Mouse (Mus musculus) limb, embryonic 12.5 days (tissue): ENCODE measurements at regions not wholly inside any gene's neighbourhood (a gene's known extent, or its start where the extent isn't known, plus 50 kb on each side); places are given as distances from the start of the nearest gene placed in this dataset.
A peak's percentile ranks its signal among the peaks of the same experiment; 100 is the strongest.

Source experiments
- ATAC-seq: fragments of 200-750 bp; cut with Nextera tagmentation; 2 replicates; pipeline ENCODE4 v1.8.0; 2017; ENCODE audit warnings: low read depth, moderate TSS enrichment; ENCODE audit not compliant: insufficient number of reproducible peaks, insufficient read depth, low FRiP score, low TSS enrichment
- H3K27ac ChIP-seq: fragments of 300-500 bp; sonication (generic); 2 replicates; pipeline ENCODE4 v1.5.1; 2016; ENCODE audit warnings: mild to moderate bottlenecking, moderate library complexity
- H3K27me3 ChIP-seq: fragments of 300-500 bp; sonication (generic); 2 replicates; pipeline ENCODE4 v1.6.1; 2016; ENCODE audit warnings: mild to moderate bottlenecking, moderate library complexity
- H3K36me3 ChIP-seq: fragments of 300-500 bp; sonication (generic); 2 replicates; pipeline ENCODE4 v1.6.1; 2016; ENCODE audit warnings: mild to moderate bottlenecking, moderate library complexity
- H3K4me1 ChIP-seq: fragments of 300-500 bp; sonication (generic); replicated peaks from 2 replicates; pipeline ENCODE4 v1.6.1; 2016
- H3K4me2 ChIP-seq: fragments of 300-500 bp; sonication (generic); 2 replicates; pipeline ENCODE4 v1.6.1; 2016; ENCODE audit warnings: mild to moderate bottlenecking, moderate library complexity
- H3K4me3 ChIP-seq: fragments of 300-500 bp; sonication (generic); replicated peaks from 2 replicates; pipeline ENCODE4 v1.5.1; 2016; ENCODE audit warnings: mild to moderate bottlenecking
- H3K9ac ChIP-seq: fragments of 300-500 bp; sonication (generic); replicated peaks from 2 replicates; pipeline ENCODE4 v1.6.1; 2016; ENCODE audit warnings: mild to moderate bottlenecking, moderate library complexity
- H3K9me3 ChIP-seq: fragments of 300-500 bp; sonication (generic); 2 replicates; pipeline ENCODE4 v1.6.1; 2016; ENCODE audit warnings: mild to moderate bottlenecking, moderate library complexity
- WGBS: fragments of 180-500 bp; shearing (Covaris S2); methylation state at CpG from one replicate; pipeline ENCODE4 v1.1.7; 2016; 5-methylcytosine and 5-hydroxymethylcytosine counted together

- H3K4me2 ChIP-seq, result no peak overlapping the region
- no peaks in the 10 kb centered on the region for H3K36me3 ChIP-seq
- H3K27ac ChIP-seq, result no peak overlapping the region
- H3K9ac ChIP-seq, result no peak overlapping the region
- H3K4me3 ChIP-seq, result no peak overlapping the region
- no peak for ATAC-seq
- H3K9me3 ChIP-seq, result no peaks in the 10 kb centered on the region
- 66% methylated on average over 5 of the region's 5 CpGs for WGBS
- no peaks in the 10 kb centered on the region for H3K27me3 ChIP-seq
- no peaks in the 10 kb centered on the region for H3K4me1 ChIP-seq
These were observed 112.2 kb upstream of the Qrfpr start for GRCm38 (mm10) chr3:36334279-36334678.

- H3K9me3 ChIP-seq, result no peaks in the 10 kb centered on the region
- H3K4me1 ChIP-seq, result no peaks in the 10 kb centered on the region
- H3K9ac ChIP-seq, result no peak overlapping the region
- no peaks in the 10 kb centered on the region for H3K36me3 ChIP-seq
- 88% methylated on average over 6 of the region's 6 CpGs for WGBS
- no peak overlapping the region for H3K27ac ChIP-seq
- ATAC-seq, result no peak
- H3K27me3 ChIP-seq, result no peaks in the 10 kb centered on the region
- H3K4me2 ChIP-seq, result no peak overlapping the region
- no peak overlapping the region for H3K4me3 ChIP-seq
These were observed 109.9 kb upstream of the Qrfpr start for GRCm38 (mm10) chr3:36332016-36332415.

- WGBS, result 33% methylated on average over 9 of the region's 9 CpGs
- Histone ChIP-seq H3K4me3 (no peak overlapping the region), H3K9me3 (no peaks in the 10 kb centered on the region), H3K27me3 (no peaks in the 10 kb centered on the region), H3K4me1 (no peaks in the 10 kb centered on the region), H3K27ac (no peak overlapping the region), H3K36me3 (no peaks in the 10 kb centered on the region), H3K9ac (no peak overlapping the region), H3K4me2 (no peak overlapping the region)
- peak; percentile 52; the same call in 1 of the 2 replicates for ATAC-seq
These were observed 108.5 kb upstream of the Qrfpr start for GRCm38 (mm10) chr3:36330656-36331055.

- H3K4me1 ChIP-seq, result no peaks in the 10 kb centered on the region
- H3K4me3 ChIP-seq, result no peak overlapping the region
- WGBS, result 91% methylated on average over 7 of the region's 7 CpGs
- H3K4me2 ChIP-seq, result no peak overlapping the region
- H3K9me3 ChIP-seq, result no peaks in the 10 kb centered on the region
- no peak overlapping the region for H3K27ac ChIP-seq
- ATAC-seq, result no peak
- H3K9ac ChIP-seq, result no peak overlapping the region
- H3K36me3 ChIP-seq, result no peaks in the 10 kb centered on the region
- H3K27me3 ChIP-seq, result no peaks in the 10 kb centered on the region
These were observed 107.5 kb upstream of the Qrfpr start for GRCm38 (mm10) chr3:36329631-36330030.

GRCm38 (mm10) chr3:36328927-36329326 lies 106.8 kb upstream of the Qrfpr start:
- WGBS, result 87% methylated on average over 2 of the region's 2 CpGs
- ATAC-seq, result no peak
- Histone ChIP-seq H3K27me3 (no peaks in the 10 kb centered on the region), H3K4me2 (no peak overlapping the region), H3K9me3 (no peaks in the 10 kb centered on the region), H3K27ac (no peak overlapping the region), H3K4me3 (no peak overlapping the region), H3K36me3 (no peaks in the 10 kb centered on the region), H3K9ac (no peak overlapping the region), H3K4me1 (no peaks in the 10 kb centered on the region)

GRCm38 (mm10) chr3:36318635-36319034 lies 96.5 kb upstream of the Qrfpr start:
- ATAC-seq, result no peak
- Histone ChIP-seq H3K4me2 (no peak overlapping the region), H3K4me1 (no peaks in the 10 kb centered on the region), H3K4me3 (no peak overlapping the region), H3K9me3 (0 out of 2 replicates have a peak, but pooled peaks cover 2% of the 10 kb centered on the region), H3K27ac (no peak overlapping the region), H3K36me3 (no peaks in the 10 kb centered on the region), H3K9ac (no peak overlapping the region), H3K27me3 (no peaks in the 10 kb centered on the region)

GRCm38 (mm10) chr3:36311337-36311736 lies 89.2 kb upstream of the Qrfpr start:
- 0 out of 2 replicates have a peak, but pooled peaks cover 6% of the 10 kb centered on the region for H3K4me1 ChIP-seq
- ATAC-seq, result no peak
- peak overlapping the region; percentile 26; the same call in 1 of the 2 replicates for H3K4me2 ChIP-seq
- no peaks in the 10 kb centered on the region for H3K9me3 ChIP-seq
- no peaks in the 10 kb centered on the region for H3K36me3 ChIP-seq
- WGBS, result 2% methylated on average over 3 of the region's 3 CpGs
- no peak overlapping the region for H3K9ac ChIP-seq
- no peak overlapping the region for H3K27ac ChIP-seq
- no peaks in the 10 kb centered on the region for H3K27me3 ChIP-seq
- no peak overlapping the region for H3K4me3 ChIP-seq

GRCm38 (mm10) chr3:36310642-36311267 lies 88.6 kb upstream of the Qrfpr start:
- Histone ChIP-seq H3K9ac (no peak overlapping the region), H3K27me3 (no peaks in the 10 kb centered on the region), H3K36me3 (no peaks in the 10 kb centered on the region), H3K4me1 (0 out of 2 replicates have a peak, but pooled peaks cover 6% of the 10 kb centered on the region), H3K4me2 (peak overlapping the region; percentile 26), H3K4me3 (no peak overlapping the region), H3K27ac (no peak overlapping the region), H3K9me3 (no peaks in the 10 kb centered on the region)
- no peak for ATAC-seq
- WGBS, result 2% methylated on average over 9 of the region's 9 CpGs

GRCm38 (mm10) chr3:36296792-36297191 lies 74.7 kb upstream of the Qrfpr start:
- Histone ChIP-seq H3K27ac (no peak overlapping the region), H3K4me2 (no peak overlapping the region), H3K27me3 (no peaks in the 10 kb centered on the region), H3K4me3 (no peak overlapping the region), H3K4me1 (no peaks in the 10 kb centered on the region), H3K36me3 (no peaks in the 10 kb centered on the region), H3K9me3 (no peaks in the 10 kb centered on the region), H3K9ac (no peak overlapping the region)
- 70% methylated on average over 3 of the region's 3 CpGs for WGBS
- no peak for ATAC-seq

- Histone ChIP-seq H3K27ac (no peak overlapping the region), H3K27me3 (no peaks in the 10 kb centered on the region), H3K9ac (no peak overlapping the region), H3K36me3 (no peaks in the 10 kb centered on the region), H3K4me1 (no peaks in the 10 kb centered on the region), H3K4me2 (no peak overlapping the region), H3K9me3 (no peaks in the 10 kb centered on the region), H3K4me3 (no peak overlapping the region)
- no peak for ATAC-seq
- 92% methylated on average over 4 of the region's 4 CpGs for WGBS
These were observed 69.9 kb upstream of the Qrfpr start for GRCm38 (mm10) chr3:36291971-36292370.

GRCm38 (mm10) chr3:36284066-36284465 lies 62.0 kb upstream of the Qrfpr start:
- no peak for ATAC-seq
- H3K9ac ChIP-seq, result no peak overlapping the region
- H3K4me1 ChIP-seq, result no peaks in the 10 kb centered on the region
- H3K4me2 ChIP-seq, result no peak overlapping the region
- H3K27ac ChIP-seq, result no peak overlapping the region
- H3K36me3 ChIP-seq, result no peaks in the 10 kb centered on the region
- WGBS, result 82% methylated on average over 5 of the region's 5 CpGs
- H3K4me3 ChIP-seq, result no peak overlapping the region
- H3K27me3 ChIP-seq, result no peaks in the 10 kb centered on the region
- H3K9me3 ChIP-seq, result peaks cover 5% of the 10 kb centered on the region; the same call in 1 of the 2 replicates

- H3K4me2 ChIP-seq, result no peak overlapping the region
- no peak for ATAC-seq
- no peaks in the 10 kb centered on the region for H3K9me3 ChIP-seq
- H3K36me3 ChIP-seq, result no peaks in the 10 kb centered on the region
- no peaks in the 10 kb centered on the region for H3K27me3 ChIP-seq
- H3K9ac ChIP-seq, result no peak overlapping the region
- H3K4me1 ChIP-seq, result no peaks in the 10 kb centered on the region
- 67% methylated on average over 1 of the region's 1 CpGs for WGBS
- no peak overlapping the region for H3K27ac ChIP-seq
- no peak overlapping the region for H3K4me3 ChIP-seq
These were observed 53.4 kb upstream of the Qrfpr start for GRCm38 (mm10) chr3:36275502-36275901.
